In the genomic region with DNA sequence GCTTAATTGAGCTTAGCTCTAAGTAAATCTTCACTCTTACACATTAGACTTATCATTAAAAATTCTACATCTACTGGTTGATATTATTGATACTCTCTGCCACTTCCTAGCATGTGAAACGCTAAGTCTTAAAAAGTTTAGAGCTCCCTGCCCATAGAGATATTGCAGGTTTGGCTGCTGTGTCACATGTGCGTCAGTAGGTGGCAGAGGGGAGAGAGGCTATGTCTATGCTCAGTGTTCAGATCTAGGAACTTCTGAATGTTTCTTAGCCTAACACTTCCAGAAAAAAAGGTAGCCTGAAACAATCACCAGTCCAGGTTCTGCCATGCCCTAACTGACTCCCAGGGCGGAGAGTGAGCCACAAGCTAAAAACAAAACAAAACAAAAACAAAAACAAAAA, we compare ENCODE assay signal across 10 mouse cellular contexts.
A peak's percentile ranks its signal among the peaks of the same experiment; 100 is the strongest.
DNase-seq lines count a peak whose midpoint lies in the region; ATAC-seq and TF ChIP-seq lines count a peak whose summit lies in the region.
"Had no signal": no experiment of that assay in that cellular context is flagged by ENCODE, and none has a peak within 500 bp of the region (broad histone marks: within the 10 kb centered on the region; RNA-seq: fewer than 3 reads in every experiment).

No protein-coding gene starts in this region.

- DNase-seq in cerebellum, postnatal 14 days, result peak; percentile 12 to 16
- DNase-seq in cerebellum, adult 8-10 months, result no peak
- peak; percentile 12 for DNase-seq in liver, adult 2 months (ENCODE audit: extremely low read depth, low read depth, low spot score)
- DNase-seq in ZHBTc4 (ENCODE audit: low read depth, low spot score), result peak; percentile 69
- peak; percentile 12 for DNase-seq in lung, postnatal 36 days
- no peak for DNase-seq in ovary, postnatal 14 days (ENCODE audit: low spot score)
- DNase-seq in layer of hippocampus, postnatal 25 days (ENCODE audit: extremely low spot score in 1 of 2, low spot score in 1 of 2), result no peak
- DNase-seq: gastrocnemius, postnatal 36 days; liver, embryonic 13.5 days had no signal

- H3K27ac ChIP-seq in liver, adult 2 months (replicated peaks; ENCODE audit: insufficient read depth, low read depth, low read length), result no peak overlapping the region
- H3K27ac ChIP-seq in liver, embryonic 12.5 days, result no peak overlapping the region
- H3K27ac ChIP-seq: liver, embryonic 13.5 days had no signal

- no peak overlapping the region for H3K9ac ChIP-seq in liver, adult 2 months (ENCODE audit: low read depth, low read length)
- no peak overlapping the region for H3K9ac ChIP-seq in liver, embryonic 12.5 days
- H3K9ac ChIP-seq: liver, embryonic 13.5 days had no signal

- ATAC-seq in liver, embryonic 12.5 days, result no peak

- peak; percentile 54; the same call in 1 of the 2 replicates for TF ChIP-seq CTCF in liver, adult 2 months (IDR thresholded peaks at IDR 0.05; ENCODE audit: low read depth, low read length)

- no peaks in the 10 kb centered on the region for H3K79me2 ChIP-seq in liver, adult 2 months (ENCODE audit: control insufficient read depth, insufficient read depth, low read length)

- no peaks in the 10 kb centered on the region for H3K9me3 ChIP-seq in liver, embryonic 12.5 days (replicated peaks)
- H3K9me3 ChIP-seq: liver, embryonic 13.5 days had no signal

- no peak for TF ChIP-seq POLR2A in liver, adult 2 months (IDR thresholded peaks at IDR 0.05; ENCODE audit: extremely low read depth, insufficient read depth, low read length)

- H3K4me2 ChIP-seq in liver, embryonic 12.5 days, result no peak overlapping the region
- H3K4me2 ChIP-seq: liver, embryonic 13.5 days had no signal

- H3K4me3 ChIP-seq in liver, adult 2 months (ENCODE audit: insufficient read depth, low read depth, low read length), result no peak overlapping the region
- no peak overlapping the region for H3K4me3 ChIP-seq in liver, embryonic 12.5 days
- H3K4me3 ChIP-seq: liver, embryonic 13.5 days had no signal

- 52% methylated on average over 3 of the region's 3 CpGs for WGBS in liver, adult 2 months
- 37% methylated on average over 3 of the region's 3 CpGs for WGBS in liver, embryonic 12.5 days (ENCODE audit: insufficient replicate concordance)

- 0 out of 2 replicates have a peak, but pooled peaks cover 2% of the 10 kb centered on the region for H3K27me3 ChIP-seq in liver, adult 2 months (ENCODE audit: control insufficient read depth, insufficient read depth, low read length)
- no peaks in the 10 kb centered on the region for H3K27me3 ChIP-seq in liver, embryonic 12.5 days (replicated peaks)
- H3K27me3 ChIP-seq: liver, embryonic 13.5 days had no signal

- no peaks in the 10 kb centered on the region for H3K36me3 ChIP-seq in liver, adult 2 months (ENCODE audit: control insufficient read depth, insufficient read depth, low read length)
- no peaks in the 10 kb centered on the region for H3K36me3 ChIP-seq in liver, embryonic 12.5 days
- H3K36me3 ChIP-seq: liver, embryonic 13.5 days had no signal

- no peaks in the 10 kb centered on the region for H3K4me1 ChIP-seq in liver, adult 2 months (ENCODE audit: control insufficient read depth, insufficient read depth, low read length)
- H3K4me1 ChIP-seq in liver, embryonic 12.5 days, result no peaks in the 10 kb centered on the region
- H3K4me1 ChIP-seq: liver, embryonic 13.5 days had no signal

Comparison
In these comparisons a context has a peak if more than half of its experiments do, and no peak if none do; other contexts are left out.
1. DNase-seq: peak in cerebellum, postnatal 14 days (2 of 2), liver, adult 2 months (single experiment), ZHBTc4 (single experiment) and lung, postnatal 36 days (single experiment); none in cerebellum, adult 8-10 months (single experiment), ovary, postnatal 14 days (single experiment) and layer of hippocampus, postnatal 25 days (0 of 2).